Mouse (Mus musculus): ENCODE data around the gene Eme2. TPM values are rescaled to one million over a fixed set of nuclear protein-coding genes. Genes with fewer than 3 reads are reported as not detected.
A peak's percentile ranks its signal among the peaks of the same experiment; 100 is the strongest.

The Eme2 gene
- polyA plus RNA-seq, 1 experiment = 4.0 TPM

GRCm38 (mm10) chr17:24885356-24886133, 9.3 kb downstream of the Eme2 start:
- no peak overlapping the region for H3K27ac ChIP-seq (ENCODE audit: insufficient read depth, low read length)
- peak overlapping the region; percentile 50 for H3K9ac ChIP-seq (ENCODE audit: low read depth, poor library complexity, severe bottlenecking)
- no peaks in the 10 kb centered on the region for H3K27me3 ChIP-seq (ENCODE audit: control insufficient read depth, insufficient read depth, low read length, poor library complexity, severe bottlenecking)
- H3K4me1 ChIP-seq (ENCODE audit: control insufficient read depth, insufficient read depth, low read length) = no peaks in the 10 kb centered on the region
- peak overlapping the region; percentile 99 for H3K4me3 ChIP-seq (ENCODE audit: low read depth, low read length)
- TF ChIP-seq CTCF (IDR thresholded peaks at IDR 0.05; ENCODE audit: low read depth, low read length) (no peak), POLR2A (IDR thresholded peaks at IDR 0.05; ENCODE audit: insufficient read depth, low read length) (no peak), EP300 (IDR thresholded peaks at IDR 0.05; ENCODE audit: insufficient read depth, low read depth, low read length) (no peak)
- 0 out of 2 replicates have a peak, but pooled peaks cover 3% of the 10 kb centered on the region for H3K36me3 ChIP-seq (ENCODE audit: control insufficient read depth, insufficient read depth, low read length, poor library complexity, severe bottlenecking)
- no peaks in the 10 kb centered on the region for H3K9me3 ChIP-seq (replicated peaks; ENCODE audit: control insufficient read depth, insufficient read depth, low read length, poor library complexity, severe bottlenecking)

GRCm38 (mm10) chr17:24884391-24884790, 10.5 kb downstream of the Eme2 start:
- Histone ChIP-seq H3K36me3 (ENCODE audit: control insufficient read depth, insufficient read depth, low read length, poor library complexity, severe bottlenecking) (0 out of 2 replicates have a peak, but pooled peaks cover 3% of the 10 kb centered on the region), H3K9ac (ENCODE audit: low read depth, poor library complexity, severe bottlenecking) (no peak overlapping the region), H3K27ac (ENCODE audit: insufficient read depth, low read length) (no peak overlapping the region), H3K9me3 (replicated peaks; ENCODE audit: control insufficient read depth, insufficient read depth, low read length, poor library complexity, severe bottlenecking) (no peaks in the 10 kb centered on the region), H3K27me3 (ENCODE audit: control insufficient read depth, insufficient read depth, low read length, poor library complexity, severe bottlenecking) (no peaks in the 10 kb centered on the region), H3K4me1 (ENCODE audit: control insufficient read depth, insufficient read depth, low read length) (no peaks in the 10 kb centered on the region), H3K4me3 (ENCODE audit: low read depth, low read length) (no peak overlapping the region)
- TF ChIP-seq EP300 (IDR thresholded peaks at IDR 0.05; ENCODE audit: insufficient read depth, low read depth, low read length) (no peak), POLR2A (IDR thresholded peaks at IDR 0.05; ENCODE audit: insufficient read depth, low read length) (no peak), CTCF (IDR thresholded peaks at IDR 0.05; ENCODE audit: low read depth, low read length) (no peak)

GRCm38 (mm10) chr17:24881738-24882440, 13.0 kb downstream of the Eme2 start:
- H3K9me3 ChIP-seq (replicated peaks; ENCODE audit: control insufficient read depth, insufficient read depth, low read length, poor library complexity, severe bottlenecking) = no peaks in the 10 kb centered on the region
- no peaks in the 10 kb centered on the region for H3K27me3 ChIP-seq (ENCODE audit: control insufficient read depth, insufficient read depth, low read length, poor library complexity, severe bottlenecking)
- TF ChIP-seq POLR2A (IDR thresholded peaks at IDR 0.05; ENCODE audit: insufficient read depth, low read length) (no peak), CTCF (IDR thresholded peaks at IDR 0.05; ENCODE audit: low read depth, low read length) (peak; percentile 72)
- 0 out of 2 replicates have a peak, but pooled peaks cover 3% of the 10 kb centered on the region for H3K36me3 ChIP-seq (ENCODE audit: control insufficient read depth, insufficient read depth, low read length, poor library complexity, severe bottlenecking)
- H3K9ac ChIP-seq (ENCODE audit: low read depth, poor library complexity, severe bottlenecking) = no peak overlapping the region
- no peaks in the 10 kb centered on the region for H3K4me1 ChIP-seq (ENCODE audit: control insufficient read depth, insufficient read depth, low read length)
- peak overlapping the region; percentile 5 for H3K4me3 ChIP-seq (ENCODE audit: low read depth, low read length)
- H3K27ac ChIP-seq (ENCODE audit: insufficient read depth, low read length) = no peak overlapping the region

GRCm38 (mm10) chr17:24878531-24878930, 16.4 kb downstream of the Eme2 start:
- no peaks in the 10 kb centered on the region for H3K9me3 ChIP-seq (replicated peaks; ENCODE audit: control insufficient read depth, insufficient read depth, low read length, poor library complexity, severe bottlenecking)
- H3K27ac ChIP-seq (ENCODE audit: insufficient read depth, low read length) = 0 out of 2 replicates have a peak overlapping the region, but pooled peaks have one; percentile 13
- no peaks in the 10 kb centered on the region for H3K27me3 ChIP-seq (ENCODE audit: control insufficient read depth, insufficient read depth, low read length, poor library complexity, severe bottlenecking)
- H3K36me3 ChIP-seq (ENCODE audit: control insufficient read depth, insufficient read depth, low read length, poor library complexity, severe bottlenecking) = 0 out of 2 replicates have a peak, but pooled peaks cover 1% of the 10 kb centered on the region
- TF ChIP-seq POLR2A (IDR thresholded peaks at IDR 0.05; ENCODE audit: insufficient read depth, low read length) (no peak), CTCF (IDR thresholded peaks at IDR 0.05; ENCODE audit: low read depth, low read length) (no peak), EP300 (IDR thresholded peaks at IDR 0.05; ENCODE audit: insufficient read depth, low read depth, low read length) (no peak)
- H3K4me3 ChIP-seq (ENCODE audit: low read depth, low read length) = peak overlapping the region; percentile 63
- H3K9ac ChIP-seq (ENCODE audit: low read depth, poor library complexity, severe bottlenecking) = peak overlapping the region; percentile 59
- H3K4me1 ChIP-seq (ENCODE audit: control insufficient read depth, insufficient read depth, low read length) = peaks cover 2% of the 10 kb centered on the region

- TF ChIP-seq POLR2A (IDR thresholded peaks at IDR 0.05; ENCODE audit: insufficient read depth, low read length) = no peak
- peak; percentile 72 for TF ChIP-seq EP300 (IDR thresholded peaks at IDR 0.05; ENCODE audit: insufficient read depth, low read depth, low read length)
- TF ChIP-seq CTCF (IDR thresholded peaks at IDR 0.05; ENCODE audit: low read depth, low read length) = no peak
These were observed 16.8 kb downstream of the Eme2 start for GRCm38 (mm10) chr17:24878117-24878397.

More at GRCm38 (mm10) chr17:24878117-24878397, 16.8 kb downstream of the Eme2 start:
- peak overlapping the region; percentile 63 for H3K4me3 ChIP-seq (ENCODE audit: low read depth, low read length)
- H3K27ac ChIP-seq (ENCODE audit: insufficient read depth, low read length) = peak overlapping the region; percentile 31; the same call in 1 of the 2 replicates
- H3K9ac ChIP-seq (ENCODE audit: low read depth, poor library complexity, severe bottlenecking) = peak overlapping the region; percentile 59
- H3K27me3 ChIP-seq (ENCODE audit: control insufficient read depth, insufficient read depth, low read length, poor library complexity, severe bottlenecking) = no peaks in the 10 kb centered on the region
- no peaks in the 10 kb centered on the region for H3K9me3 ChIP-seq (replicated peaks; ENCODE audit: control insufficient read depth, insufficient read depth, low read length, poor library complexity, severe bottlenecking)
- peaks cover 2% of the 10 kb centered on the region for H3K4me1 ChIP-seq (ENCODE audit: control insufficient read depth, insufficient read depth, low read length)
- no peaks in the 10 kb centered on the region for H3K36me3 ChIP-seq (ENCODE audit: control insufficient read depth, insufficient read depth, low read length, poor library complexity, severe bottlenecking)
